Mouse (Mus musculus) liver, adult 2 months (tissue): Measurements from ENCODE around the gene Col1a1. TPM values are rescaled to one million over a fixed set of nuclear protein-coding genes. Genes with fewer than 3 reads are reported as not detected.
A peak's percentile ranks its signal among the peaks of the same experiment; 100 is the strongest.

Source experiments
- DNase-seq: peaks from one replicate; pipeline ENCODE4 v3.0.0-alpha.2; 2011; ENCODE audit warnings: low read depth, low spot score; ENCODE audit errors: extremely low read depth
- H3K27ac ChIP-seq: fragments of 200-500 bp; replicated peaks from 2 replicates; pipeline ENCODE4 v1.5.1; 2012; ENCODE audit warnings: low read depth, mild to moderate bottlenecking, control low read depth, inconsistent platforms, low read length; ENCODE audit not compliant: insufficient read depth
- H3K27me3 ChIP-seq: fragments of 200-500 bp; 2 replicates; pipeline ENCODE4 v1.6.1; 2012; ENCODE audit warnings: mild to moderate bottlenecking, moderate library complexity, low read length, inconsistent platforms; ENCODE audit not compliant: control insufficient read depth, insufficient read depth
- H3K36me3 ChIP-seq: fragments of 200-500 bp; 2 replicates; pipeline ENCODE4 v1.6.1; 2012; ENCODE audit warnings: low read length, inconsistent platforms; ENCODE audit not compliant: control insufficient read depth, insufficient read depth
- H3K4me1 ChIP-seq: fragments of 200-500 bp; 2 replicates; pipeline ENCODE4 v1.6.1; 2011; ENCODE audit warnings: low read length; ENCODE audit not compliant: control insufficient read depth, insufficient read depth
- H3K4me3 ChIP-seq: fragments of 200-500 bp; 2 replicates; pipeline ENCODE4 v1.5.1; 2011; ENCODE audit warnings: low read depth, mild to moderate bottlenecking, control low read depth, low read length, moderate library complexity; ENCODE audit not compliant: insufficient read depth
- H3K79me2 ChIP-seq: fragments of 200-500 bp; 2 replicates; pipeline ENCODE4 v1.6.1; 2012; ENCODE audit warnings: inconsistent platforms, mild to moderate bottlenecking, low read length, moderate library complexity; ENCODE audit not compliant: control insufficient read depth, insufficient read depth
- H3K9ac ChIP-seq: fragments of 200-500 bp; 2 replicates; pipeline ENCODE4 v1.6.1; 2012; ENCODE audit warnings: low read depth, mild to moderate bottlenecking, control low read depth, inconsistent platforms, low read length
- CTCF ChIP-seq: fragments of 200-500 bp; IDR thresholded peaks from 2 replicates; pipeline ENCODE4 v1.5.1; 2011; ENCODE audit warnings: low read depth, low read length, control low read depth
- POLR2A ChIP-seq: fragments of 200-500 bp; IDR thresholded peaks from 2 replicates; pipeline ENCODE4 v1.6.1; 2011; ENCODE audit warnings: low read length, control low read depth; ENCODE audit not compliant: insufficient read depth; ENCODE audit errors: extremely low read depth
- WGBS: fragments of 180-500 bp; shearing (Covaris S2); methylation state at CpG from one replicate; pipeline ENCODE4 v1.1.7; 2018; 5-methylcytosine and 5-hydroxymethylcytosine counted together
- polyA plus RNA-seq: library from polyadenylated mRNA; depleted of rRNA; stranded (reverse); fragments of >200 nt; gene quantifications from 2 replicates; pipeline ENCODE4 v1.2.3, GENCODE M21; 2012
- total RNA-seq: library from RNA; depleted of rRNA; stranded (reverse); fragments of >200 nt; gene quantifications from 2 replicates; pipeline ENCODE4 v1.2.3, GENCODE M21; 2014

Gene Col1a1
- total and polyA plus RNA-seq, 2 experiments, result 1.6 to 2.3 TPM

DNA sequence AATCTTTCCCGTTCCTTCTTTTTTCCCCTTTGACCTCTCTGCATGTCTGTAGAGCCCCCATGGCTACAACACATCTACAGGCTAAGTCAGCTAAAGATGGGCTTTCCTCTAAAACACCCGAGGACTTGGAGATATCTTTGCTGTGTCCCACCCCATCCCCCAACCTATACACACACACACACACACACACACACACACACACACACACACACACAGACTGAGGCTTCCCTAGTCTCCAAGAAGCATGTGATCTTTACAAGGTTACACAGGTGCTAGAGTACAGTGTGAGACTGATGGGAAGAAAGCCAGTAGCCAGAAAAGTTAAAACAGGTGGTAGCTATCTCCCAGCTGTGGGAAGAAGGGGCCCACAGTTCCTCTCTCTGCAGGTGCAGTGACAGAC lies 50.4 kb downstream of the Col1a1 start:
- H3K27ac ChIP-seq, result no peak overlapping the region
- no peak overlapping the region for H3K4me3 ChIP-seq
- no peaks in the 10 kb centered on the region for H3K79me2 ChIP-seq
- no peak overlapping the region for H3K9ac ChIP-seq
- no peak for TF ChIP-seq CTCF
- no peak for TF ChIP-seq POLR2A
- H3K4me1 ChIP-seq, result peaks cover 4% of the 10 kb centered on the region; the same call in 1 of the 2 replicates
- no peaks in the 10 kb centered on the region for H3K36me3 ChIP-seq
- DNase-seq, result no peak
- peaks cover under 1% of the 10 kb centered on the region; the same call in 1 of the 2 replicates for H3K27me3 ChIP-seq
- WGBS, result 67% methylated on average over 2 of the region's 2 CpGs

GRCm38 (mm10) chr11:94987341-94987740 lies 51.3 kb downstream of the Col1a1 start:
- Histone ChIP-seq H3K27ac (no peak overlapping the region), H3K9ac (no peak overlapping the region)
- TF ChIP-seq CTCF, result no peak
- no peak for TF ChIP-seq POLR2A

GRCm38 (mm10) chr11:94987851-94988250 lies 51.8 kb downstream of the Col1a1 start:
- H3K4me1 ChIP-seq, result peaks cover 4% of the 10 kb centered on the region; the same call in 1 of the 2 replicates
- no peak for DNase-seq

More at GRCm38 (mm10) chr11:94987341-94987740, 51.3 kb downstream of the Col1a1 start:
- Histone ChIP-seq H3K27me3 (peaks cover 9% of the 10 kb centered on the region), H3K4me3 (no peak overlapping the region), H3K36me3 (no peaks in the 10 kb centered on the region), H3K79me2 (peaks cover 2% of the 10 kb centered on the region; the same call in 1 of the 2 replicates), H3K4me1 (peaks cover 4% of the 10 kb centered on the region; the same call in 1 of the 2 replicates)
- no peak for DNase-seq
- WGBS, result 48% methylated on average over 6 of the region's 6 CpGs

DNA sequence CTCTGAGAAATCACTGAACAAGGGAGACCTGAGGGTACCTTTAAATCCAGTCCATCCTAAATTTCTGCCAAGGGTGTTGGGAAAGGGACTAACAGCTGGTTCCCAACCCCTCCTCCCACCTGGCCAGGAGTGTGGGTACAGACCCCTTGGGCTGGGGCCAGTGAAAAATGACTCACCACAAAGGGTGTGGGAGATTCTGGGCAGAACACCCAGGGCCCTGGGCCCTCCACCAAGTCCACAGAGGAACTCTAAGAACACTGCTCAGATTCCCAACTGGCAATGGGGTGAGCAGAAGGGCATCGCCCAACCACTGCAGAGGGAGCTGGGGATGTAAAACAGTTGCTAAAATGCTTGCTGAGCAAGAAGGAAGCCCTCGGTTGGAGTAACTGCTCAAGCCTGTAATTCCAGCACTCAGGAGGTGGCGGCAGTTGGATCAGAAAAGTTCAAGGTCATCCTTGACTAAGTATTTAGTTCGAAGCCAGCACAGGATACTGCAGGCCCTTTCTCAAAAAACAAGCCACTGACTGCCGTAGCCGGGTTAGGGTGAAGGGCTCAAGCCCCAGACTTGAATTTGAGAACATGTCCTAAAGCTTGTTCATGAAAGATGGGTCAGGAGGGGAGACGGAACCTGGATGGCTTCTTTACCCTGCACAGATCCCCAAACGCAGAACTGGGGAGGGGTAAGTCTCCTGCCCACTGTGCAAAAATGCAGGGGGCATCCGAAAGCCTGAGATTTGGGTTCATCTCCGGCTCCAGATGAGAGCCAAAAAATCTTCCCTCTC lies 52.9 kb downstream of the Col1a1 start:
- 64% methylated on average over 10 of the region's 10 CpGs for WGBS
- no peak for DNase-seq
- peaks cover 4% of the 10 kb centered on the region; the same call in 1 of the 2 replicates for H3K4me1 ChIP-seq

More at GRCm38 (mm10) chr11:94987851-94988250, 51.8 kb downstream of the Col1a1 start:
- peaks cover 4% of the 10 kb centered on the region; the same call in 1 of the 2 replicates for H3K79me2 ChIP-seq
- no peaks in the 10 kb centered on the region for H3K36me3 ChIP-seq
- no peak overlapping the region for H3K4me3 ChIP-seq
- H3K27me3 ChIP-seq, result peaks cover 10% of the 10 kb centered on the region
- TF ChIP-seq POLR2A, result no peak
- no peak for TF ChIP-seq CTCF
- no peak overlapping the region for H3K9ac ChIP-seq
- 87% methylated on average over 8 of the region's 8 CpGs for WGBS
- H3K27ac ChIP-seq, result no peak overlapping the region

DNA sequence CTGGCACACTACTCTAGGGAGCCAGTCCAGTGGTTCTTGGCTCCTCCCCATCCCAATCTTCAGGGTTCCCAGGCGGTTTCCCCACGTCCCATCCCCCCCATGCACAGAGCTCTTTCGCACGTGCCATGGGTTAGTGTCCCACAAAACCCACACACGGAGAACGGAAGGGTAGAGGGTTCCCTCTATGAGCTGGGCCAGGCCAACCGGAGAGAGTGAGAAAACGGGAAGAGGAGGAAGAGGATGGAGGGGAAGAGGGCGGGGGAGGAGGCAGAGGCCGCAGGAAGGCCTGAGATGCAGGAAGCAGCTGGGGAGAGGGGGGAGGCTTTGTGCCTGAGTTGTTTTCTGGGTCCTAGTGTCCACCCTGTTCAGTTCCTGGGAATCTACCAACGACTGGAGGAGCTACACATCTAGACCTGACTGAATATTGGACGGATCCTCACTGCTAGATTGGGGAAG lies 53.6 kb downstream of the Col1a1 start:
- Histone ChIP-seq H3K27me3 (peaks cover 10% of the 10 kb centered on the region), H3K4me3 (peak overlapping the region; percentile 27), H3K4me1 (peaks cover 4% of the 10 kb centered on the region; the same call in 1 of the 2 replicates), H3K9ac (peak overlapping the region; percentile 37), H3K79me2 (peaks cover 4% of the 10 kb centered on the region; the same call in 1 of the 2 replicates), H3K27ac (peak overlapping the region; percentile 64), H3K36me3 (no peaks in the 10 kb centered on the region)
- peak; percentile 64 for DNase-seq
- WGBS, result 23% methylated on average over 12 of the region's 12 CpGs
- TF ChIP-seq CTCF (no peak), POLR2A (no peak)

More for the DNA sequence above, 52.9 kb downstream of the Col1a1 start:
- Histone ChIP-seq H3K27me3 (peaks cover 10% of the 10 kb centered on the region), H3K9ac (peak overlapping the region; percentile 20), H3K27ac (peak overlapping the region; percentile 64), H3K36me3 (no peaks in the 10 kb centered on the region), H3K4me3 (no peak overlapping the region; the same call in 1 of the 2 replicates), H3K79me2 (peaks cover 4% of the 10 kb centered on the region; the same call in 1 of the 2 replicates)
- TF ChIP-seq CTCF (no peak), POLR2A (no peak)
